Mouse (Mus musculus): ENCODE results near the gene Klrc3. TPM values are rescaled to one million over a fixed set of nuclear protein-coding genes. Genes with fewer than 3 reads are reported as not detected.
"Not testable (repeated sequence)": the region's sequence is repeated elsewhere in the genome, so short reads cannot be mapped to it uniquely, and the experiment has no call there.

The Klrc3 gene
- not detected for total RNA-seq (2021)

DNA sequence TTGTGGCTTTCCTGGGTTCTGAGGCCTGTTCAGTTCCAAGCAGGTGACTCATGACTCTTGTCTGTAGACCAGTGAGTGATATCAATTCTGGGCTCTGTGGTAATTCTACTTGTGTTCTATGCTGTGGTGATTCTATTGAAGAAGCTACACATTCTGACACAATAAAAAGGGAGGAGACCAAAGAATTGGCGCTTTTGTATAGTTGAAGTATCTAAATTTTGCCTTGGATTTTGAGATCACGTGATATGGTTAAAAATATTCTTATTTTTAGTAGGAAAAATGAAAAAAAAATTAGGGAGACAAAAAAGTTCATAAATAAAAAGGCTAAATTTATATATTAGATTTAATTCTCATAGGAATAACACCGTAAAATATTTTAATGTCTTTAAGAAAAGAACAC, at the start of gene Klrc3:
TSS of gene Klrc3 (minus strand) at position 101 of the 400 bp plus-strand sequence.
- intact Hi-C loops (cut with DNase I); DNase-seq (ENCODE audit: extremely low spot score in 1 of 2, low spot score in 2 of 2): not testable (repeated sequence)

DNA sequence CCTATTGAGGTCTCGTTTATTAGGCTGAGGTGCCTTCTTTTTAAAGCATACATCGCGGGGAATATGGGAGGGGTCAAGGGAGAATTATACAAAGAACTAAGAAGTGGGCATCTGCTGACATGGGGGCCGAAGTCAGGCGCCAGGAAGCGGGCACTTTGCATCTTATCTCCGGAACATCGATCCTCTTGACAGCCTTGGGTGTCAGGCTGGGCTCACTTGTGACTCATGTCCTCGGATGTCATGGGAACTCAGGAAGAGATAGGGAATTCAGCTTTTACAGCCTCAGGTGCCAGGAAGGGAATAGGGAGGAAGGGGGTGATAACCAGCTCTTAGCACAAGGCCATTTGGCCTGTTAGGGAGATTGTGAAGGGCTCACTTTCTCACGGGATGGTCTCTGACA, 48.3 kb upstream of the Klrc3 start:
- intact Hi-C loops (cut with DNase I); DNase-seq (ENCODE audit: extremely low spot score in 1 of 2, low spot score in 2 of 2): not testable (repeated sequence)

DNA sequence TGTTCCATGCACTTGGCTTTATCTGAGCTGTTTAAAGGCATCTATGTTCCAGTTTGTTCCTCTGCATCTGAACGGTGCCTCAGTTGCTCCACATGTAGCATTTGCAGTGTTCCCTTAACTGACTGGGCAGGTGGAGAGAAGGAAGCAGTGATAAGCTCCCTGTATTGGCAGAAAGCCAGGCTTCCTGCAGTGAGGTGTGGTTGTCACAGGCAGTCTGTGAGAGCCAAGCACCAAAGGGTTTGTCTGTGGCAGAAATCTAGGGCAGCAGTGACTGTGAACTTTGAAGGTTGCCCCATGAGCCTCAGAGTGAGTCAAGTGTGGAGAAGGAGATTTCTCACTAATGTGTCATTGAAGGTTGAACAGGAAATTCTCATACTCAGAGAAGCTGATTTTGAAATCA, 37.2 kb upstream of the Klrc3 start:
- no peak for DNase-seq (ENCODE audit: extremely low spot score in 1 of 2, low spot score in 2 of 2)

DNA sequence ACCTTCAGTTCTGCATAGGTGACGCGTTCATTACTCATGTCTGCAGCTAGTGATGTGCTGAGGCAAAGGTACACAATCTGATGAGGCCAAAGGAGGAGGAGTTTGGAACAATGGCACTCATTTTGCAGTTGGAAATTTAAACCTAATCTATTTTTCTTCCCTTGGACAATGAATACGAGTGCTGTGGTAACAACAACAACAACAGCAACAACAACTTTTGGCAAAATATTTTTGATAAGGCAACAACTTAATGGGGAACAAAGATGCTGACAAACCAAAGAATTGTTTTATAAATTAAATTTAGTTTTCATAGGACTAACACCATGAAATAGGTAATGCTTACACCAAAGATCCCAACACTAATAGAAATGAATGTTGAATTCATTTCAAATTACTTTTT, 35.7 kb upstream of the Klrc3 start, which contains the start of gene Klrc1:
TSS of gene Klrc1 (minus strand) at position 101 of the 400 bp plus-strand sequence.
- intact Hi-C loops (cut with DNase I) = no loop called here
- DNase-seq (ENCODE audit: extremely low spot score in 1 of 2, low spot score in 2 of 2) = no peak

More for the DNA sequence above, 37.2 kb upstream of the Klrc3 start:
- intact Hi-C loops (cut with DNase I) = no loop called here

DNA sequence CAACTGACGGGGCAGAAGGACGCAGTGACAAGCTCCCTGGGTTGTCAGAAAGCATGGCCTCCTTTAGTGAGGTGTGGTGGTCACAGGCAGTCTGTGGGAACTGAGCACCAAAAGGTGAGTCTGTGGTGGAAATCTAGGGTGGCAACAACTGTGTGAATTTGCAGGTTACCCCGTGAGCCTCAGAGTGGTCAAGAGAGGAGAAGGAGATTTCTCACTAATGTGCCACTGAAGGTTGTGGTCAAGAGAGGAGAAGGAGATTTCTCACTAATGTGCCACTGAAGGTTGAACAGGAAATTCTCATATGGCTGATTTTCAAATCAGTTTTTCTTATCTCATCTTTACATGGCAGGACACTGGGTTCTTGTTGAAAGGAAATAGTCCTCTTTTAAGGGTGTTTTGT, 18.2 kb upstream of the Klrc3 start:
- DNase-seq (ENCODE audit: extremely low spot score in 1 of 2, low spot score in 2 of 2); intact Hi-C loops (cut with DNase I): not testable (repeated sequence)

DNA sequence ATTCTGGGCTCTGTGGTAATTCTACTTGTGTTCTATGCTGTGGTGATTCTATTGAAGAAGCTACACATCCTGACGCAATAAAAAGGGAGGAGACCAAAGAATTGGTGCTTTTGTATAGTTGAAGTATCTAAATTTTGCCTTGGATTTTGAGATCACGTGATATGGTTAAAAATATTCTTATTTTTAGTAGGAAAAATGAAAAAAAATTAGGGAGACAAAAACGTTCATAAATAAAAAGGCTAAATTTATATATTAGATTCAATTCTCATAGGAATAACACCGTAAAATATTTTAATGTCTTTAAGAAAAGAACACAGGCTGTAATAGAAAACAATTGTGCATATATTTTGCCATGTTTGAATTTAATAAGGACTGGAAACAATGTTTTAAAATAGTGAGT, 17.5 kb upstream of the Klrc3 start, which contains the start of gene Klrc2:
TSS of gene Klrc2 (minus strand) at position 101 of the 400 bp plus-strand sequence.
- intact Hi-C loops (cut with DNase I); DNase-seq (ENCODE audit: extremely low spot score in 1 of 2, low spot score in 2 of 2): not testable (repeated sequence)

DNA sequence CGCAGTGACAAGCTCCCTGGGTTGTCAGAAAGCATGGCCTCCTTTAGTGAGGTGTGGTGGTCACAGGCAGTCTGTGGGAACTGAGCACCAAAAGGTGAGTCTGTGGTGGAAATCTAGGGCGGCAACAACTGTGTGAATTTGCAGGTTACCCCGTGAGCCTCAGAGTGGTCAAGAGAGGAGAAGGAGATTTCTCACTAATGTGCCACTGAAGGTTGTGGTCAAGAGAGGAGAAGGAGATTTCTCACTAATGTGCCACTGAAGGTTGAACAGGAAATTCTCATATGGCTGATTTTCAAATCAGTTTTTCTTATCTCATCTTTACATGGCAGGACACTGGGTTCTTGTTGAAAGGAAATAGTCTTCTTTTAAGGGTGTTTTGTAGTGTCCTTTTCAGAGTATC, 917 bp upstream of the Klrc3 start:
- DNase-seq (ENCODE audit: extremely low spot score in 1 of 2, low spot score in 2 of 2); intact Hi-C loops (cut with DNase I): not testable (repeated sequence)

DNA sequence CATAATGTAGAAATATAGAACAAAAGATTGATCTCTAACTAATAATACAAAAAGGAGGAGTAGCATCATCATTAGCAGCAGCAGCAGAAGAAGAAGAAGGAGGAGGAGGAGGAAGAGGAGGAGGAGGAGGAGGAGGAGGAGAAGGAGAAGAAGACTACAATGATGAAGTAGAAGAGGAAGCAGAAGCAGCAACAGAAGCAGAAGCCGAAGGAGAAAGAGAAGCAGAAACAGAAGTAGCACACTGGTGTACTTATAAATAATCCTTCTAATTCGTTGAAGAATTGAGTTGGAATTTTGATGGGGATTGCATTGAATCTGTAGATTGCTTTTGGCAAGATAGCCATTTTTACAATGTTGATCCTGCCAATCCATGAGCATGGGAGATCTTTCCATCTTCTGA, 12.1 kb downstream of the Klrc3 start:
- DNase-seq (ENCODE audit: extremely low spot score in 1 of 2, low spot score in 2 of 2); intact Hi-C loops (cut with DNase I): not testable (repeated sequence)

DNA sequence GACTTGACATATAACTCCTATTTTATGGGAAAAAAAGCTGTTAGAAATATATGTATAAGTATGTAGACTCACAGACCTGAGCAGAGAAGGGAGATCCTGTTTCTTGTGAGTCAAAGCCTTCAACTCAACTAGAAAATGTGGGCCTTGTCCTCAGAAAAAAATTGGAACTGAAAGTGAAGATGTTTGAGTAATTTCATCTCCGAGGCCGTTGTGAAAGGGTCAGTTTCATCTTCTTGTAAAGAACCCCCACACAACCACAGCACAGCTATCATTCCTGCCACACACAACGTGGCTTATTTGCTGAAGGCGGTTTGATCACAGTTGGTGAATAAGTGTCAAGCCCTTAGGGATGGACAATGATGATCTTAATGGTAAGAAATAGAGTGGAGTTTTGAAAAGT, 19.4 kb downstream of the Klrc3 start, which contains the start of gene Klrk1:
TSS of gene Klrk1 (minus strand) at position 130 of the 400 bp plus-strand sequence.
- no peak for DNase-seq (ENCODE audit: extremely low spot score in 1 of 2, low spot score in 2 of 2)
- intact Hi-C loops (cut with DNase I) = no loop called here

DNA sequence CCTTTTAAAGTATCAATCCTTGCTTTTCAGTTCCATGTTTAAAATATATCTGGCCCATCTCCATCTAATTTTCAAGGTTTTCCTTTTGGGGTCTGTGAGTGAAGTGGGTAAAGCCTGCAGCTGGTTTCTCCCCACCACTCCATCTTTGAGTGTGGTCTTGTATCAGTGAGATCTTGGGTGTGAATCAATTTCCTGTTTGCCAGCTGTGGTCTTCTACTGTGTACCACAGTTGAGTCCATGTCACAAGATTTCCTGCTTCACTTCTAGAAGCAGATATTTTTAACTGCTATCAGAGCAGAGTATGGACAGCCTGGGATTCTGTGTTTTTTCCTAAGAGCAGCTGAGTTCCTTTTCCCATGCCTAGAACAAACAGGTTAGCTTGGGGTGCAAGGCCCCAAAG, 34.8 kb downstream of the Klrc3 start:
- intact Hi-C loops (cut with DNase I) = no loop called here
- no peak for DNase-seq (ENCODE audit: extremely low spot score in 1 of 2, low spot score in 2 of 2)

DNA sequence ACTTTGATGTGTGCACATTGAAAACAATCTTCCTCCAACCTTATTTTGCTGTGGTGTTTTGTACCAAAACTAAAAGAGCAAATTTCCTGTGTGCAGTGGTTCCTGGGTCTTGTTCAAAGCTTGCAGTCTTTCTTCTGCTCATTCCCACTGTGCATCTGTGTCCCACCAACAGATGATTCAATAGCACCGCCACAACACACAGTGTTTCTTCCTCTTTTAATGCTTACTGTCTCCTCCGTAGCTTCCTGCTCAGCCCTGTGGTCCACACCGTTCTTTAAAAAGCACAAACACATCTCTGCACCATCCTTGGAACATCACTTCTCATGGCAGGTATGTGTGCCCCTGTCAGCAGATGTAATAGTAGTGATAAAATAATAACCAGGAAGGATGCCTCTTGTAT, 51.6 kb downstream of the Klrc3 start, which contains the start of gene Klrd1:
TSS of gene Klrd1 (plus strand) at position 275 of the 400 bp plus-strand sequence.
- intact Hi-C loops (cut with DNase I) = no loop called here
- no peak for DNase-seq (ENCODE audit: extremely low spot score in 1 of 2, low spot score in 2 of 2)

Small RNA genes within 50 kb of the gene (microRNA-seq; reads per million reads assigned to microRNA genes)
- not detected for gene Mir680-1

Other genes starting within 250 kb of the Klrc3 start
- gene Clec1b, start 246.0 kb downstream of the Klrc3 start, total RNA-seq (2021) = under 1 TPM in 1 of 2 experiments, not detected in 1; 0.43 TPM
- gene Clec9a, start 234.5 kb downstream of the Klrc3 start, total RNA-seq (2021) = not detected
- 1 to 10 TPM; 1.5 to 2.6 TPM for gene Clec1a, start 191.3 kb downstream of the Klrc3 start, total RNA-seq (2021)
- gene Olr1, start 136.2 kb downstream of the Klrc3 start, total RNA-seq (2021) = not detected
- gene Tmem52b, start 130.8 kb downstream of the Klrc3 start, total RNA-seq (2021) = not detected
- gene Gabarapl1, start 110.2 kb downstream of the Klrc3 start, total RNA-seq (2021) = 100 to 1,000 TPM; 450 to 458 TPM
- gene Klre1, start 65.4 kb downstream of the Klrc3 start, total RNA-seq (2021) = not detected
- not detected for gene Klrd1, start 51.6 kb downstream of the Klrc3 start, total RNA-seq (2021)
- not detected for gene Klrk1, start 19.5 kb downstream of the Klrc3 start, total RNA-seq (2021)
- not detected for gene Klrc2, start 17.4 kb upstream of the Klrc3 start, total RNA-seq (2021)
- gene Klrc1, start 35.6 kb upstream of the Klrc3 start, total RNA-seq (2021) = not detected
- not detected for gene Klri1, start 73.8 kb upstream of the Klrc3 start, total RNA-seq (2021)
- under 1 TPM; 0.14 to 0.19 TPM for gene Klri2, start 97.1 kb upstream of the Klrc3 start, total RNA-seq (2021)
- gene Gm156, start 140.9 kb upstream of the Klrc3 start, total RNA-seq (2021) = not detected
- not detected for gene Gm17631, start 219.3 kb upstream of the Klrc3 start, total RNA-seq (2021)
- not detected for gene Klra17, start 233.3 kb upstream of the Klrc3 start, total RNA-seq (2021)